Mouse (Mus musculus): ENCODE results near the gene Etl4.
"Not testable (repeated sequence)": the region's sequence is repeated elsewhere in the genome, so short reads cannot be mapped to it uniquely, and the experiment has no call there.

The Etl4 gene

GRCm38 (mm10) chr2:20167073-20167472 is 257.5 kb downstream of the Etl4 start:
- DNase-seq (ENCODE audit: low read depth, low spot score) = no peak

GRCm38 (mm10) chr2:20167566-20167965 is 258.0 kb downstream of the Etl4 start:
- no peak for DNase-seq (ENCODE audit: low read depth, low spot score)

GRCm38 (mm10) chr2:20168156-20168555 is 258.6 kb downstream of the Etl4 start:
- no peak for DNase-seq (ENCODE audit: low read depth, low spot score)

GRCm38 (mm10) chr2:20176456-20177184 is 267.0 kb downstream of the Etl4 start:
- not testable (repeated sequence) for DNase-seq (ENCODE audit: low read depth, low spot score)

GRCm38 (mm10) chr2:20177236-20177635 is 267.7 kb downstream of the Etl4 start:
- not testable (repeated sequence) for DNase-seq (ENCODE audit: low read depth, low spot score)

- not testable (repeated sequence) for DNase-seq (ENCODE audit: low read depth, low spot score)
Measured at GRCm38 (mm10) chr2:20180561-20180960, 271.0 kb downstream of the Etl4 start.

- DNase-seq (ENCODE audit: low read depth, low spot score) = not testable (repeated sequence)
Measured at GRCm38 (mm10) chr2:20187223-20187622, 277.6 kb downstream of the Etl4 start.

GRCm38 (mm10) chr2:20203011-20203410 is 293.4 kb downstream of the Etl4 start:
- no peak for DNase-seq (ENCODE audit: low read depth, low spot score)

- DNase-seq (ENCODE audit: low read depth, low spot score) = no peak
Measured at GRCm38 (mm10) chr2:20206647-20207046, 297.1 kb downstream of the Etl4 start.

- no peak for DNase-seq (ENCODE audit: low read depth, low spot score)
Measured at GRCm38 (mm10) chr2:20208683-20209194, 299.2 kb downstream of the Etl4 start.

GRCm38 (mm10) chr2:20209359-20209758 is 299.8 kb downstream of the Etl4 start:
- DNase-seq (ENCODE audit: low read depth, low spot score) = no peak

- no peak for DNase-seq (ENCODE audit: low read depth, low spot score)
Measured at GRCm38 (mm10) chr2:20216275-20216674, 306.7 kb downstream of the Etl4 start.

GRCm38 (mm10) chr2:20216686-20217437 is 307.3 kb downstream of the Etl4 start:
- DNase-seq (ENCODE audit: low read depth, low spot score) = no peak

- DNase-seq (ENCODE audit: low read depth, low spot score) = no peak
Measured at GRCm38 (mm10) chr2:20231371-20231770, 321.8 kb downstream of the Etl4 start.

GRCm38 (mm10) chr2:20248043-20248664 is 338.6 kb downstream of the Etl4 start:
- DNase-seq (ENCODE audit: low read depth, low spot score) = no peak

GRCm38 (mm10) chr2:20249403-20249802 is 339.8 kb downstream of the Etl4 start:
- peak; percentile 45 for DNase-seq (ENCODE audit: low read depth, low spot score)

GRCm38 (mm10) chr2:20276124-20276523 is 366.5 kb downstream of the Etl4 start:
- no peak for DNase-seq (ENCODE audit: low read depth, low spot score)

GRCm38 (mm10) chr2:20281903-20282302 is 372.3 kb downstream of the Etl4 start:
- no peak for DNase-seq (ENCODE audit: low read depth, low spot score)

- DNase-seq (ENCODE audit: low read depth, low spot score) = no peak
Measured at GRCm38 (mm10) chr2:20284425-20284824, 374.8 kb downstream of the Etl4 start.

GRCm38 (mm10) chr2:20290982-20291740 is 381.6 kb downstream of the Etl4 start:
- no peak for DNase-seq (ENCODE audit: low read depth, low spot score)

- no peak for DNase-seq (ENCODE audit: low read depth, low spot score)
Measured at GRCm38 (mm10) chr2:20291741-20292110, 382.1 kb downstream of the Etl4 start.

GRCm38 (mm10) chr2:20293336-20293735 is 383.8 kb downstream of the Etl4 start:
- peak; percentile 47 for DNase-seq (ENCODE audit: low read depth, low spot score)

All from brain, embryonic 18.5 days (tissue).